Mouse (Mus musculus) CD4-positive, CD25-positive, alpha-beta regulatory T cell (primary cell): Measurements from ENCODE around the gene Unk. TPM values are rescaled to one million over a fixed set of nuclear protein-coding genes. Genes with fewer than 3 reads are reported as not detected.

Experiments
- polyA plus RNA-seq: library from polyadenylated mRNA; unstranded; fragments of 100-300 nt; shearing (Covaris generic); gene quantifications from one replicate; pipeline ENCODE4 v1.2.1, GENCODE M21; 2017

Unk gene
- polyA plus RNA-seq: 43.3 TPM

DNA sequence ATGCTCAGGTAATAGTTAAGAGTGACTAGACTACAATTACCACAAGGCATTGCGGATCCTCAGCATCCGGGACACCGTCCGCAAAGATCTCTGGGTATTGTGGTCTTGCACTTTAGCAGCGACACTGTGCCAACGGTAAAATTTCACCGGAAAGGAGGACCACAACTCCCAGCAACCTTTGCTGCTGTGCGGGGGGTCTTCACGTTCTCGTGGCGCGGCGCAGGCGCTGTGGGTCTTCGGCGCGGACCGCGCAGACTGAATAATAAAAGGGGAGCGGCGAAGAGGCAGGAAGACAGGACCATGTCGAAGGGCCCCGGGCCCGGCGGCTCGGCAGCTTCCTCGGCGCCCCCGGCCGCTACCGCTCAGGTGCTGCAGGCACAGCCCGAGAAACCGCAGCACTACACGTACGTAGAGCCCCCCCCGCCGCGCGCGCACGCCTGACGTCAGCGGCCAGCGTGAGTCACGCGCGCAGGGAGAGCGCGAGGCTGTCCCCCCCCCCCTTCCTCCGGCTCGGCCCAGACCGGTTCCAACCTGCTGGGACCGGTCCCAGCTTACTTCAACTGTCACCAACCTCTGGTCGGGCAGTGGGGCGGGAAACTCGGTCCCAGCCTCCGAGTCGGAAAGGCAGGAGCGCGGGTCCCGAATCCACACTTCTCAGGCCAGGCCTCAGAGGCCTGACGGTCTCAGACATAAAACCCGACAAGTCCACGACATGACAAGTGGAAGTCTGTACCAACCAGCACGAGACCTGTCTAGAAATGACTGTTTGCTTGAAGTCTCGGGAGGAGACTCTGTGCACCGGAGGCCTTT, at the start of gene Unk:
TSS of gene Unk (plus strand) at position 235 of the 810 bp plus-strand sequence.

DNA sequence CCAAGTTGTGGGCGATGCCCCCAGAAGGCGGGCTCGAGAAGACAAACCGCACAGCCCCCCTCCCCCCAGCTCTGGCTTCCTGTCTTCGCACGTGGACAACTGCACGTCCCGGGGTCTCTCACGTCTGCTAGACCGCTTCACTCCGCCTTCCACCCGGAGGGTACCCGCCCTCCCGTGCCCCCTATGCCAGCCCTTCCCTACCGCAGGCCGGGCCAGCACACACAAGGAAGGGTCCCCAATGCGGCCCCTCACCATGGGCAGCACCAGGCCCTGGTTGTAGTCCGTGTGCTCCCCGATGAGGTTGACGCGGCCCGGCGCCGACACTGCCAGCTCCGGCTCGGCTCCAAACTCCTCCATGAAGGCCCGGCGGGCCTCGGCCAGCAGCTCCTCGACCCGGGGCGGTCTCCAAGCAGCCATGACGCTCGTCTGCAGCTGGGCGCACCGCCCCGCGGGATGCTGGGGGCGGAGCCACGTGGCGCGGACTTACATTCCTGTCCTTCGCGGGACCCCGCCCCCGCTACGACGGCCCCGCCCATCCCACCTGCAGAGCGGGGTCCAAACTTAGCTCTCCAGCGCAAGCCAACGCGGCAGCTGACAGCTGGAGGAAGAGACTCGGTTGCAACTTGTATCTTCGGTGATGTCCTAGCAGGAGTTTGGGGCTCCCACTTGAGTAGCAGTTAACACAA, 17.7 kb upstream of the Unk start, which contains the start of gene Galk1:
TSS of gene Galk1 (minus strand) at position 458 of the 686 bp plus-strand sequence.

DNA sequence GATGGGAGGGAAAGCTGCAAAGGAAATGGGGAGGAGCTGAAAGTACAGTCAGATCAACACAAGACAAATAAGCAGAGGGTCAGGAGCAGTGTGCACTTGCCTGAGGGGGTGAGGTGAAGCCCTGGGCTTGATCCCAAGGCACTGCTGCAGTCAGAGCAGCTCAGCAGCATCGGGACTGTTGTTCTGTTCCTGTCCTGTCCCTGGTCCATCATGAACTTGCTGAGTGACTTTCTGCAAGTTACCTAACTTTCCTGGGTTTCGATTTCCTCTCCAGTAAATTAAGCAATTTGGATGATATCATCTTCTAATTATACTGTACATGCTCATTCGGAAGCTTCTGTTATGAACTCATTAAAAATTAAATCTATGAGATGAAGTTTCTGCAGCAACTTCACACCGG, 2.4 kb upstream of the Unk start, which contains the start of gene H3f3b:
TSS of gene H3f3b (minus strand) at position 207 of the 400 bp plus-strand sequence.

DNA sequence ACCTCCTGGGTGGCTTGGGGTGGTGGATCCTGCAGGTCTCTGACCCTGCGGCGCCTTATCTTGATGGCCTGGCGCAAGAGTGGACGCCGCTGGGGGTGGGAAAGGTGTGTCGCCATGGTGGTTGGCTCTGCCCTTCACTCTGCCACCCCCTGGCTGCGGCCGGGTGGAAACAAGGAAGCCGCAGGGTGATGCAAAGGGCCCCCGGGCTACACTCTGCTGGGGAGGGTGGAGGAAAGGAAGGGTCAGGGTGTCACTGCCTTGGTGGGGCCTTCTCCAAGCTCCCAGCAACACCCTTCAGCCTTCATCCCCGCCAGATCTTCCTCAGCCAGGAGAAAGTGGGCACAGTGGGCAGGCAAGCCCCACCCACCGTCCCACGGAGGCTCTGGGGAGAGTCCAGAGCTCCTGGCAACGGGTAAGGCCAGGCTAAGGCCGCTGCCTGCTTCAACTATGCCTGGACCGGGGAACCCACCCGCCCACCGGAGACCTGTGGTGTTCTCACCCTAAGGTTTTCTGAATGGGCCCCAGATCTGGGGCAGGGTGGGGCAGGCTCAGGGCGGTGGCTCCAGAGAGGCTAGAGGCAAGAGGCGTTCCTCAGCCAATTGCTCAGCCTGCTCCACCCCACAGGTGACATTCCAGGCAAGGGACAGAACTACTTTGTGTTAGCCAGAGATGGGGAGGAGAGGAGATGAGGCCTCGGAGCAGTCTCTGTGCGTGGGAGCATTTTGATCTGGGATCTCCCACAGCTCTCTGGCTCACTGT, 47.5 kb downstream of the Unk start, which contains the start of gene Unc13d:
TSS of gene Unc13d (minus strand) at position 516 of the 759 bp plus-strand sequence.

DNA sequence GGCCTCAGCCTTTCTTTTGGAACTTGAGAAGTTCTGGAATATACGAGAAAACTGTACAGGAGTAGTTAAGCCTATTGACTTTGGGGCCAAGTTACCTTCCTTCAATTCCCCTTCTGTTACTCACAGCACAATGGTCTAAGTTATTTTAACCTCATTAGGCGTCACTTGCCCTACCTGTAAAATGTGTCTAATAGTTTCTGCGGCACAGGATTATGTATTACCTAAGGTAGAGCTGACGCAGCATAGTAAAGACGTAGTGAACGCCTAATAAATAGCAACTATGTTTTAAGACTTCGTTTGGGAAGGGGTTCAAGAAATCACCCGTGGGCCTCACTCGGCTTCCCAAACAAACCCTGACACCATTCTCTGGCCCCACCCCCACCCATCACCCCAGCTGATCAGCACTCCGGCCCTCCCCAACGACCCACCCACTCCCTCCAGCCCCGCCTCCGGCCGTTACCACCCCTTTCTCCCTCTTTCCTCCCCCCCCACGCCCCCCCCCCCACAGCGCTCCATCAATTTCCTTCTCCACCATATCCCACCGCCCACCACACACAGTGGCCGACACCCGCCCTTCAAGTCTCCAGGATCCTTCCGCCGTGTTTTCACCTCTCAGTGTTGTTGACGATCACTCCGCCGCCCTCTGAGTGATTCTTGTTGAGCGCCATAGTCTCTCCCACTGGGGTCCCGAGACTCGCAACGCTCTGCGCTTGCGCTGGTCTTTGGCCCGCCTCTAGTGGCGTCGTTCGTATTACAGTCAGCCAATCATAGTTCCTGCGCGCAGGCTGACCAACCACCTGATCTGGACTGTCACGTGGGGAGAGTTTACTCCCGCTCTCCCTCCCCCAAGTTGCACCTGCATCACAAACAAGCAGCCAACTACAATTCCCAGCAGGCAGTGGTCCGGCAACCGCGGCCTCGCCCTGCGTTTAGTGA, 56.4 kb downstream of the Unk start, which contains the start of gene Wbp2:
TSS of gene Wbp2 (minus strand) at position 738 of the 936 bp plus-strand sequence.

Other genes starting within 250 kb of the Unk start
- gene Caskin2, start 216.7 kb upstream of the Unk start, polyA plus RNA-seq: 1.6 TPM
- gene Tsen54, start 215.6 kb upstream of the Unk start, polyA plus RNA-seq: 38.2 TPM
- gene Llgl2, start 206.3 kb upstream of the Unk start, polyA plus RNA-seq: 35.4 TPM
- 0.04 TPM for gene Myo15b, start 171.9 kb upstream of the Unk start, polyA plus RNA-seq
- gene Smim5, start 130.4 kb upstream of the Unk start, polyA plus RNA-seq: 0.44 TPM
- gene Smim6, start 118.3 kb upstream of the Unk start, polyA plus RNA-seq: 1.0 TPM
- gene Sap30bp, start 97.0 kb upstream of the Unk start, polyA plus RNA-seq: 39.1 TPM
- gene Recql5, start 96.8 kb upstream of the Unk start, polyA plus RNA-seq: 21.0 TPM
- gene Itgb4, start 55.6 kb upstream of the Unk start, polyA plus RNA-seq: 0.06 TPM
- 42.0 TPM for gene Galk1, start 17.6 kb upstream of the Unk start, polyA plus RNA-seq
- gene H3f3b, start 2.4 kb upstream of the Unk start, polyA plus RNA-seq: 1,568 TPM
- gene Unc13d, start 47.6 kb downstream of the Unk start, polyA plus RNA-seq: 154 TPM
- 187 TPM for gene Wbp2, start 56.7 kb downstream of the Unk start, polyA plus RNA-seq
- 0.61 TPM for gene Trim47, start 96.9 kb downstream of the Unk start, polyA plus RNA-seq
- gene Trim65, start 100.8 kb downstream of the Unk start, polyA plus RNA-seq: 16.6 TPM
- 72.0 TPM for gene Mrpl38, start 108.5 kb downstream of the Unk start, polyA plus RNA-seq
- gene Fbf1, start 137.8 kb downstream of the Unk start, polyA plus RNA-seq: 11.1 TPM
- 70.5 TPM for gene Ten1, start 168.5 kb downstream of the Unk start, polyA plus RNA-seq
- gene Acox1, start 168.7 kb downstream of the Unk start, polyA plus RNA-seq: 15.6 TPM
- gene Evpl, start 207.8 kb downstream of the Unk start, polyA plus RNA-seq: 0.23 TPM
- gene Srp68, start 243.9 kb downstream of the Unk start, polyA plus RNA-seq: 74.3 TPM